Mouse (Mus musculus) embryonic facial prominence, embryonic 11.5 days (tissue): ENCODE measurements around the gene Lingo3. TPM values are rescaled to one million over a fixed set of nuclear protein-coding genes. Genes with fewer than 3 reads are reported as not detected.

ENCODE experiments used
- ATAC-seq: fragments of 200-750 bp; cut with Nextera tagmentation; replicated peaks from 2 replicates; pipeline ENCODE4 v1.8.0; 2017; ENCODE audit warnings: low read depth; ENCODE audit not compliant: insufficient number of reproducible peaks, low FRiP score, low TSS enrichment
- DNase-seq: peaks from one replicate; pipeline ENCODE4 v3.0.0-alpha.2; 2015; ENCODE audit warnings: low spot score
- H3K27ac ChIP-seq: fragments of 300-500 bp; sonication (generic); replicated peaks from 2 replicates; pipeline ENCODE4 v1.5.1; 2014; ENCODE audit warnings: mild to moderate bottlenecking, low read depth, low read length, control low read depth
- H3K27me3 ChIP-seq: fragments of 300-500 bp; sonication (generic); 2 replicates; pipeline ENCODE4 v1.6.1; 2014; ENCODE audit warnings: mild to moderate bottlenecking, low read length, moderate library complexity, mixed read lengths; ENCODE audit not compliant: control insufficient read depth, insufficient read depth
- H3K36me3 ChIP-seq: fragments of 300-500 bp; sonication (generic); replicated peaks from 2 replicates; pipeline ENCODE4 v1.6.1; 2014; ENCODE audit warnings: low read depth, mild to moderate bottlenecking, low read length, moderate library complexity, mixed read lengths; ENCODE audit not compliant: control insufficient read depth, insufficient read depth
- H3K4me1 ChIP-seq: fragments of 300-500 bp; sonication (generic); 2 replicates; pipeline ENCODE4 v1.6.1; 2014; ENCODE audit warnings: low read length, mixed read lengths; ENCODE audit not compliant: control insufficient read depth, insufficient read depth
- H3K4me2 ChIP-seq: fragments of 300-500 bp; sonication (generic); 2 replicates; pipeline ENCODE4 v1.6.1; 2014; ENCODE audit warnings: low read depth, mild to moderate bottlenecking, control low read depth, low read length, moderate library complexity
- H3K4me3 ChIP-seq: fragments of 300-500 bp; sonication (generic); 2 replicates; pipeline ENCODE4 v1.5.1; 2014; ENCODE audit warnings: low read depth, low read length, control low read depth
- H3K9ac ChIP-seq: fragments of 300-500 bp; sonication (generic); replicated peaks from 2 replicates; pipeline ENCODE4 v1.6.1; 2014; ENCODE audit warnings: mild to moderate bottlenecking, control low read depth, low read length
- H3K9me3 ChIP-seq: fragments of 300-500 bp; sonication (generic); replicated peaks from 2 replicates; pipeline ENCODE4 v1.6.1; 2016; ENCODE audit warnings: mild to moderate bottlenecking, low read length, inconsistent platforms, mixed read lengths; ENCODE audit not compliant: control insufficient read depth
- WGBS: fragments of 180-500 bp; shearing (Covaris S2); extraction: QIAGEN DNeasy Blood & Tissue Kit; methylation state at CpG from one replicate; pipeline ENCODE4 v1.1.7; 2014; 5-methylcytosine and 5-hydroxymethylcytosine counted together
- microRNA counts: library from miRNA; unstranded; fragments of <30 nt; microRNA quantifications from one replicate; lab custom pipeline; 2016
- microRNA-seq: library from miRNA; unstranded; fragments of <30 nt; microRNA quantifications from one replicate; pipeline ENCODE4, GENCODE M21; 2016; ENCODE audit warnings: borderline number of aligned reads
- polyA plus RNA-seq: library from polyadenylated mRNA; unstranded; fragments of >200 nt; fragmentation: Nextera tagmentation; extraction: Ambion mirVana; gene quantifications from 2 replicates; pipeline ENCODE4 v1.2.1, GENCODE M21; 2014

The Lingo3 gene
- polyA plus RNA-seq, 1 experiment from 2014 or later: 0.67 TPM

- 95% methylated on average over 2 of the region's 2 CpGs for WGBS
- no peak overlapping the region for H3K4me3 ChIP-seq
- no peak overlapping the region for H3K4me2 ChIP-seq
- ATAC-seq (no peak), DNase-seq (no peak)
- H3K27me3 ChIP-seq: no peaks in the 10 kb centered on the region
- H3K27ac ChIP-seq: no peak overlapping the region
- H3K36me3 ChIP-seq: peaks cover 43% of the 10 kb centered on the region
- H3K9me3 ChIP-seq: no peaks in the 10 kb centered on the region
- no peak overlapping the region for H3K9ac ChIP-seq
- H3K4me1 ChIP-seq: no peaks in the 10 kb centered on the region
These were observed 59.5 kb downstream of the Lingo3 start for GRCm38 (mm10) chr10:80784302-80784701.

MicroRNA genes within 50 kb of the gene (microRNA counts, 519-probe panel; counts per million panel counts)
- not detected for microRNA mmu-miR-1982 (lab: Ali Mortazavi, UCI)

Small RNAs within 50 kb of the gene (microRNA-seq; reads per million reads assigned to microRNA genes)
- gene Mir1982: 10.8 reads per million, percentile 12 among the genes with 10 or more reads in this experiment

Other genes starting within 250 kb of the Lingo3 start
- 62.4 and 64.9 TPM in 2 replicates for gene Scamp4, start 241.2 kb downstream of the Lingo3 start, polyA plus RNA-seq
- 5.7 and 5.8 TPM in 2 replicates for gene Adat3, start 241.2 kb downstream of the Lingo3 start, polyA plus RNA-seq
- 1.4 and 1.5 TPM in 2 replicates for gene Gm49322, start 238.0 kb downstream of the Lingo3 start, polyA plus RNA-seq
- gene Csnk1g2, start 221.2 kb downstream of the Lingo3 start, polyA plus RNA-seq: 93.4 and 97.9 TPM in 2 replicates
- gene Btbd2, start 187.0 kb downstream of the Lingo3 start, polyA plus RNA-seq: 53.5 and 56.3 TPM in 2 replicates
- 63.7 and 67.0 TPM in 2 replicates for gene Mknk2, start 165.9 kb downstream of the Lingo3 start, polyA plus RNA-seq
- gene Mob3a, start 142.1 kb downstream of the Lingo3 start, polyA plus RNA-seq: 42.3 and 45.0 TPM in 2 replicates
- 4.8 and 7.6 TPM in 2 replicates for gene Izumo4, start 141.9 kb downstream of the Lingo3 start, polyA plus RNA-seq
- 57.6 and 61.0 TPM in 2 replicates for gene Ap3d1, start 101.8 kb downstream of the Lingo3 start, polyA plus RNA-seq
- gene Dot1l, start 88.8 kb downstream of the Lingo3 start, polyA plus RNA-seq: 13.8 and 16.6 TPM in 2 replicates
- gene Sf3a2, start 45.8 kb downstream of the Lingo3 start, polyA plus RNA-seq: 92.6 and 93.9 TPM in 2 replicates
- gene Plekhj1, start 45.4 kb downstream of the Lingo3 start, polyA plus RNA-seq: 119 and 137 TPM in 2 replicates
- not detected in 2 replicates for gene Amh, start 38.8 kb downstream of the Lingo3 start, polyA plus RNA-seq
- 0.60 and 1.2 TPM in 2 replicates for gene Jsrp1, start 30.5 kb downstream of the Lingo3 start, polyA plus RNA-seq
- gene Oaz1, start 17.4 kb downstream of the Lingo3 start, polyA plus RNA-seq: 1,818 and 1,942 TPM in 2 replicates
- gene Lsm7, start 11.2 kb upstream of the Lingo3 start, polyA plus RNA-seq: 282 and 329 TPM in 2 replicates
- 17.1 and 19.7 TPM in 2 replicates for gene Sppl2b, start 11.2 kb upstream of the Lingo3 start, polyA plus RNA-seq
- 0.06 TPM in 2 replicates for gene Tmprss9, start 27.8 kb upstream of the Lingo3 start, polyA plus RNA-seq
- 266 and 347 TPM in 2 replicates for gene Timm13, start 56.9 kb upstream of the Lingo3 start, polyA plus RNA-seq
- 18.4 and 19.4 TPM in 2 replicates for gene Lmnb2, start 74.2 kb upstream of the Lingo3 start, polyA plus RNA-seq
- 9.9 and 11.6 TPM in 2 replicates for gene Gadd45b, start 86.0 kb upstream of the Lingo3 start, polyA plus RNA-seq
- 4.8 and 5.4 TPM in 2 replicates for gene Gng7, start 170.9 kb upstream of the Lingo3 start, polyA plus RNA-seq
- 1.3 and 1.4 TPM in 2 replicates for gene Diras1, start 181.6 kb upstream of the Lingo3 start, polyA plus RNA-seq
- 6.7 and 7.2 TPM in 2 replicates for gene Slc39a3, start 193.4 kb upstream of the Lingo3 start, polyA plus RNA-seq
- 193 and 218 TPM in 2 replicates for gene Sgta, start 216.1 kb upstream of the Lingo3 start, polyA plus RNA-seq
- 56.0 and 56.3 TPM in 2 replicates for gene Thop1, start 226.0 kb upstream of the Lingo3 start, polyA plus RNA-seq